Mouse (Mus musculus): ENCODE data around the gene Trim80. TPM values are rescaled to one million over a fixed set of nuclear protein-coding genes. Genes with fewer than 3 reads are reported as not detected.

The Trim80 gene
- polyA plus RNA-seq, 1 experiment from 2014 or later: 0.35 TPM

GRCm38 (mm10) chr11:115432814-115433213 is 7.5 kb upstream of the Trim80 start:
- 54% methylated on average over 4 of the region's 4 CpGs for WGBS
- Histone ChIP-seq H3K9ac (no peak overlapping the region), H3K27me3 (replicated peaks) (no peaks in the 10 kb centered on the region), H3K4me3 (replicated peaks) (no peak overlapping the region), H3K9me3 (no peaks in the 10 kb centered on the region), H3K27ac (no peak overlapping the region), H3K36me3 (peaks cover 31% of the 10 kb centered on the region), H3K4me2 (no peak overlapping the region), H3K4me1 (peaks cover 15% of the 10 kb centered on the region)
- ATAC-seq (ENCODE audit: insufficient read depth, low FRiP score, low read depth): no peak

GRCm38 (mm10) chr11:115433342-115433741 is 7.0 kb upstream of the Trim80 start:
- Histone ChIP-seq H3K9me3 (no peaks in the 10 kb centered on the region), H3K9ac (no peak overlapping the region), H3K4me1 (peaks cover 12% of the 10 kb centered on the region), H3K4me3 (replicated peaks) (no peak overlapping the region), H3K27ac (no peak overlapping the region), H3K27me3 (replicated peaks) (no peaks in the 10 kb centered on the region), H3K4me2 (no peak overlapping the region), H3K36me3 (peaks cover 31% of the 10 kb centered on the region)
- WGBS: 75% methylated on average over 6 of the region's 6 CpGs
- no peak for ATAC-seq (ENCODE audit: insufficient read depth, low FRiP score, low read depth)

- Histone ChIP-seq H3K36me3 (peaks cover 10% of the 10 kb centered on the region; the same call in 1 of the 2 replicates), H3K9ac (no peak overlapping the region; the same call in 1 of the 2 replicates), H3K27ac (no peak overlapping the region), H3K4me2 (peak overlapping the region; percentile 58), H3K27me3 (replicated peaks) (no peaks in the 10 kb centered on the region), H3K4me1 (peaks cover 12% of the 10 kb centered on the region), H3K4me3 (replicated peaks) (peak overlapping the region; percentile 29), H3K9me3 (no peaks in the 10 kb centered on the region)
- WGBS: 6% methylated on average over 31 of the region's 31 CpGs
- peak; percentile 29; the same call in 1 of the 2 replicates for ATAC-seq (ENCODE audit: insufficient read depth, low FRiP score, low read depth)
Observed at GRCm38 (mm10) chr11:115435596-115436337, 4.6 kb upstream of the Trim80 start.

- H3K27ac ChIP-seq: no peak overlapping the region
- no peak for ATAC-seq (ENCODE audit: insufficient read depth, low FRiP score, low read depth)
- H3K4me3 ChIP-seq (replicated peaks): no peak overlapping the region
- H3K9ac ChIP-seq: no peak overlapping the region
- H3K4me1 ChIP-seq: peaks cover 12% of the 10 kb centered on the region
- no peaks in the 10 kb centered on the region for H3K36me3 ChIP-seq
- H3K4me2 ChIP-seq: no peak overlapping the region
- 65% methylated on average over 5 of the region's 5 CpGs for whole genome bisulfite sequencing
- H3K9me3 ChIP-seq: no peaks in the 10 kb centered on the region
- H3K27me3 ChIP-seq (replicated peaks): no peaks in the 10 kb centered on the region
Observed at GRCm38 (mm10) chr11:115437571-115438122, 2.7 kb upstream of the Trim80 start.

GRCm38 (mm10) chr11:115439326-115439725 is 1.0 kb upstream of the Trim80 start:
- H3K36me3 ChIP-seq: no peaks in the 10 kb centered on the region
- H3K27me3 ChIP-seq (replicated peaks): no peaks in the 10 kb centered on the region
- no peak overlapping the region for H3K9ac ChIP-seq
- no peaks in the 10 kb centered on the region for H3K9me3 ChIP-seq
- H3K4me3 ChIP-seq (replicated peaks): no peak overlapping the region
- ATAC-seq (ENCODE audit: insufficient read depth, low FRiP score, low read depth): no peak
- no peak overlapping the region for H3K27ac ChIP-seq
- 81% methylated on average over 3 of the region's 3 CpGs for WGBS
- peaks cover 12% of the 10 kb centered on the region for H3K4me1 ChIP-seq
- no peak overlapping the region for H3K4me2 ChIP-seq

- ATAC-seq (ENCODE audit: insufficient read depth, low FRiP score, low read depth): no peak
- 37% methylated on average over 15 of the region's 15 CpGs for WGBS
Observed at GRCm38 (mm10) chr11:115441417-115441816, 1.1 kb downstream of the Trim80 start.

GRCm38 (mm10) chr11:115446906-115447305 is 6.6 kb downstream of the Trim80 start:
- no peak overlapping the region for H3K4me3 ChIP-seq (replicated peaks)
- no peaks in the 10 kb centered on the region for H3K9me3 ChIP-seq
- WGBS: 40% methylated on average over 3 of the region's 3 CpGs
- H3K4me1 ChIP-seq: peaks cover 8% of the 10 kb centered on the region
- H3K4me2 ChIP-seq: no peak overlapping the region
- H3K27me3 ChIP-seq (replicated peaks): 0 out of 2 replicates have a peak, but pooled peaks cover 3% of the 10 kb centered on the region
- no peaks in the 10 kb centered on the region for H3K36me3 ChIP-seq
- no peak overlapping the region for H3K9ac ChIP-seq
- no peak for ATAC-seq (ENCODE audit: insufficient read depth, low FRiP score, low read depth)
- H3K27ac ChIP-seq: no peak overlapping the region

More at GRCm38 (mm10) chr11:115441417-115441816, 1.1 kb downstream of the Trim80 start:
- Histone ChIP-seq H3K4me2 (no peak overlapping the region), H3K36me3 (no peaks in the 10 kb centered on the region), H3K9me3 (no peaks in the 10 kb centered on the region), H3K4me1 (peaks cover under 1% of the 10 kb centered on the region; the same call in 1 of the 2 replicates), H3K27me3 (replicated peaks) (0 out of 2 replicates have a peak, but pooled peaks cover 3% of the 10 kb centered on the region), H3K4me3 (replicated peaks) (no peak overlapping the region), H3K9ac (no peak overlapping the region), H3K27ac (no peak overlapping the region)

- 77% methylated on average over 11 of the region's 11 CpGs for WGBS
- no peak overlapping the region for H3K9ac ChIP-seq
Observed at GRCm38 (mm10) chr11:115447321-115447885, 7.1 kb downstream of the Trim80 start.

GRCm38 (mm10) chr11:115448075-115448474 is 7.7 kb downstream of the Trim80 start:
- Histone ChIP-seq H3K9me3 (no peaks in the 10 kb centered on the region), H3K27ac (peak overlapping the region; percentile 78; the same call in 1 of the 2 replicates), H3K4me1 (peaks cover 8% of the 10 kb centered on the region), H3K9ac (no peak overlapping the region), H3K36me3 (no peaks in the 10 kb centered on the region), H3K4me2 (no peak overlapping the region), H3K4me3 (replicated peaks) (no peak overlapping the region), H3K27me3 (replicated peaks) (0 out of 2 replicates have a peak, but pooled peaks cover 3% of the 10 kb centered on the region)
- 82% methylated on average over 16 of the region's 16 CpGs for WGBS
- peak; percentile 65; the same call in 1 of the 2 replicates for ATAC-seq (ENCODE audit: insufficient read depth, low FRiP score, low read depth)

More at GRCm38 (mm10) chr11:115447321-115447885, 7.1 kb downstream of the Trim80 start:
- Histone ChIP-seq H3K27ac (peak overlapping the region; percentile 33; the same call in 1 of the 2 replicates), H3K4me3 (replicated peaks) (no peak overlapping the region), H3K4me1 (peaks cover 8% of the 10 kb centered on the region), H3K4me2 (no peak overlapping the region), H3K27me3 (replicated peaks) (0 out of 2 replicates have a peak, but pooled peaks cover 3% of the 10 kb centered on the region), H3K36me3 (no peaks in the 10 kb centered on the region), H3K9me3 (no peaks in the 10 kb centered on the region)
- no peak for ATAC-seq (ENCODE audit: insufficient read depth, low FRiP score, low read depth)

GRCm38 (mm10) chr11:115448998-115449397 is 8.7 kb downstream of the Trim80 start:
- Histone ChIP-seq H3K4me1 (peaks cover 8% of the 10 kb centered on the region), H3K27me3 (replicated peaks) (0 out of 2 replicates have a peak, but pooled peaks cover 3% of the 10 kb centered on the region), H3K36me3 (no peaks in the 10 kb centered on the region), H3K9me3 (no peaks in the 10 kb centered on the region), H3K4me2 (no peak overlapping the region), H3K9ac (no peak overlapping the region), H3K27ac (peak overlapping the region; percentile 78), H3K4me3 (replicated peaks) (no peak overlapping the region)
- ATAC-seq (ENCODE audit: insufficient read depth, low FRiP score, low read depth): peak; percentile 11; the same call in 1 of the 2 replicates
- WGBS: 56% methylated on average over 7 of the region's 7 CpGs

- H3K36me3 ChIP-seq: no peaks in the 10 kb centered on the region
- no peak for ATAC-seq (ENCODE audit: insufficient read depth, low FRiP score, low read depth)
- no peaks in the 10 kb centered on the region for H3K9me3 ChIP-seq
- H3K4me2 ChIP-seq: no peak overlapping the region
- 65% methylated on average over 7 of the region's 7 CpGs for WGBS
- no peak overlapping the region for H3K4me3 ChIP-seq (replicated peaks)
- H3K4me1 ChIP-seq: peaks cover 8% of the 10 kb centered on the region
- H3K27me3 ChIP-seq (replicated peaks): 0 out of 2 replicates have a peak, but pooled peaks cover under 1% of the 10 kb centered on the region
- H3K27ac ChIP-seq: 0 out of 2 replicates have a peak overlapping the region, but pooled peaks have one; percentile 58
- H3K9ac ChIP-seq: no peak overlapping the region
Observed at GRCm38 (mm10) chr11:115450176-115450575, 9.8 kb downstream of the Trim80 start.
